Mouse (Mus musculus) limb, embryonic 10.5 days (tissue): ENCODE measurements at regions not wholly inside any gene's neighbourhood (a gene's known extent, or its start where the extent isn't known, plus 50 kb on each side); places are given as distances from the start of the nearest gene placed in this dataset.
A peak's percentile ranks its signal among the peaks of the same experiment; 100 is the strongest.

ENCODE experiments used
- DNase-seq: peaks from one replicate; pipeline ENCODE4 v3.0.0-alpha.2; 2017; ENCODE audit warnings: low spot score
- H3K27ac ChIP-seq: fragments of 300-500 bp; sonication (generic); 2 replicates; pipeline ENCODE4 v1.5.1; 2016; ENCODE audit warnings: mild to moderate bottlenecking
- H3K27me3 ChIP-seq: fragments of 300-500 bp; sonication (generic); 2 replicates; pipeline ENCODE4 v1.6.1; 2016; ENCODE audit warnings: low read depth, mild to moderate bottlenecking; ENCODE audit not compliant: poor library complexity, severe bottlenecking
- H3K36me3 ChIP-seq: fragments of 300-500 bp; sonication (generic); 2 replicates; pipeline ENCODE4 v1.6.1; 2016; ENCODE audit warnings: mild to moderate bottlenecking, moderate library complexity
- H3K4me1 ChIP-seq: fragments of 300-500 bp; sonication (generic); 2 replicates; pipeline ENCODE4 v1.6.1; 2016
- H3K4me3 ChIP-seq: fragments of 300-500 bp; sonication (generic); 2 replicates; pipeline ENCODE4 v1.5.1; 2016; ENCODE audit warnings: mild to moderate bottlenecking, moderate library complexity
- H3K9me3 ChIP-seq: fragments of 300-500 bp; sonication (generic); replicated peaks from 2 replicates; pipeline ENCODE4 v1.6.1; 2016; ENCODE audit warnings: mild to moderate bottlenecking
- WGBS: fragments of 180-500 bp; shearing (Covaris S2); methylation state at CpG from one replicate; pipeline ENCODE4 v1.1.7; 2016; 5-methylcytosine and 5-hydroxymethylcytosine counted together

DNA sequence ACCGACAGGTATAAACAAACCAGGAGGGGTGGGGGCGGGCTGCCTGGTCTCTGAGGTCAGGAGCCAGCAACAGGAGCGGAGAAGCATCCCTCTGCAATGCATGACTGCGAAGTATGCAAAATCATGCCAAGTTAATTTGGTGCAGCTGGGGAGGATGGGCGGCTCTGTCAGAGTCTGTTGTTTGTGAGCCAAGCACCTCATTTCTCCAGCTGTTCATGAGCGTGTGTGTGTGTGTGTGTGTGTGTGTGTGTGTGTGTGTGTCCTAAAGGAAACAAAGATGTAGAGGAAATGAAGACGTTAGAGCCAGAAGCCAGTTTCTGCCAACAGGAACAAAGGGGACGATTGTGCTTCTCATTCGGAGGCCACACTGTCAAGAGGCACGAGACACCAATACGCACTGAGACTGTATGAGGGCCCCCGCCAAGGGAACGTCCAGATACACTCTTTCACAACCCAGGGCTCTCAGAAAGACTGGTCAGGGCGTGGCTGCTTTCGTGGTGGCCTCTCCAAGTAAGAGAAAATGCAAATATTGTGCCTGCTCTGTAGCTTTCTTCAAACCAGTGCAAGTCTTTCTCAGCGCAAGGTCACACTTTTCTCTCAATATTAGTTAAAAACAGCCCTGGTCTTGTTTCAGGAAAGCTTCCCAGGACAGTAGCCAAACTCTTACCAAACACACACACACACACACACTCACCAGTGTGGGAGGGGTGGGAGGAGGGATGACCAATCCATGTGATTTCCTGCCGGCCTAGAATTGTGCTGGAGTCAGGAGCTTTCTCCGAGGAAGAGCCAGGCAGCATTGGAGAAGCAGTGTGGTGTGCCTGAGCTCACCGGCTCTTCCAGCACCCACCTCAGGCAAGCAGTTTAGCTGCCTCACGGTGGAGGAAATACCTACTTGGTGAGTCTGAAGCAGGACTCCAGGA lies 80.8 kb downstream of the Vcpkmt start:
- 31% methylated on average over 20 of the region's 20 CpGs for WGBS
- H3K27ac ChIP-seq = peak overlapping the region; percentile 89
- H3K4me1 ChIP-seq = peaks cover 27% of the 10 kb centered on the region
- H3K27me3 ChIP-seq = no peaks in the 10 kb centered on the region
- peak; percentile 77 for DNase-seq
- H3K4me3 ChIP-seq = peak overlapping the region; percentile 22
- H3K36me3 ChIP-seq = no peaks in the 10 kb centered on the region
- H3K9me3 ChIP-seq = no peaks in the 10 kb centered on the region

DNA sequence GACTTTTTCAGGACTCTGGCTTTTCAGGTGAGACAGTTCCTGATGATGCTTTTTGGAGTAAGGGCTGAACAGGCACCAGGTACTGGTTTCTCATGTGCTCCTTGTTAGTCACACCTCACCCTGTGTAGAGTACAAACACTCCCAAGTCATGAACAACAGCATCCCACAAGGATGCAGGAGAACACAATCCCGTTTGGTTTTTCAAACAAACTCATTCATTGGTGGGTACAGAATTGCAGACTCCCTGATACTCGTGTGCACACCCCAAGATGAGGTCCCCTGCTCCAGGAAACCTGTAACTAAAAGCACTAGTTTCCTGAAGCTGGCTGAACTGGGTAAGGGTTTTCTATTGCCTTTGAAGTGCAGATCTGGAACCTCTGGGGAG lies 81.5 kb downstream of the Vcpkmt start:
- no peak for DNase-seq
- H3K27ac ChIP-seq = peak overlapping the region; percentile 89
- H3K4me1 ChIP-seq = peaks cover 27% of the 10 kb centered on the region
- H3K4me3 ChIP-seq = no peak overlapping the region
- 38% methylated on average over 2 of the region's 2 CpGs for WGBS
- H3K9me3 ChIP-seq = no peaks in the 10 kb centered on the region
- no peaks in the 10 kb centered on the region for H3K27me3 ChIP-seq
- H3K36me3 ChIP-seq = no peaks in the 10 kb centered on the region

DNA sequence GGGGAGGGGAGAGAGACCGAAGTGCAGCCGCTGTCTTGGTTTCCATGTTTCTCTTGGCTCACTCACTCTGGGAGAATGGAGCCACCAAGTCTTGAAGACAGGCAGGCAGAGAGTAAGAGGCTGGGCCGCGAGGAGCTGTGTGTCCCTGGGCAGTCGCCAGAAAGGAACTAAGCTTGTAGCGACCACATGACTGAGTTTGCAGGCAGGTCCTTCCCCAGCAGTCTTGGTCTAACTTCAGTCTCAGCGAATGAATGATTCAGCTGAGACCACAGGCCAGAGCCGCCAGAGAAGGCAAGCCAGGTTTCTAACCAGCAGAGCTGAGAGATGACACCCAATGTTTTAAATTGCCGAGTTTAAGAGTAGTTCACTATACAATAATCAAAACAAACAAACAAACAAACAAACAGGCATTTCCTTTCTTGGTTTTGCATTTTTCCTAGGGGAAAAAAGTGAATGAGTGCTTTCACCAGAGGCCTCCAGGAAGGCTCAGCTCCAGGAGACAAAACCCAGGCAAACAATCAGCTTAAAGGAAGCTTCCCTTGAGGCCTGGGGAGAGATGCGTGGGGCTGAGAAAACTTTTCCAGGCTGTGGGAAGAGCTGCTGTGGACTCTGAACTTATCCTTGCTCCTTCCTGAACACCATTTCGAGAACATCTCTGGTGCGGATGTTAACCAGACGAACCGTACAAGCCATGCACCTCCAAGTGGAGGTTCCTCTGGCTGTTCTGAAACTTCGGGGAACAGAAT lies 82.1 kb downstream of the Vcpkmt start:
- H3K9me3 ChIP-seq = no peaks in the 10 kb centered on the region
- peak overlapping the region; percentile 89 for H3K27ac ChIP-seq
- H3K27me3 ChIP-seq = no peaks in the 10 kb centered on the region
- DNase-seq = no peak
- H3K4me1 ChIP-seq = peaks cover 27% of the 10 kb centered on the region
- 80% methylated on average over 15 of the region's 15 CpGs for WGBS
- H3K36me3 ChIP-seq = no peaks in the 10 kb centered on the region
- H3K4me3 ChIP-seq = no peak overlapping the region

DNA sequence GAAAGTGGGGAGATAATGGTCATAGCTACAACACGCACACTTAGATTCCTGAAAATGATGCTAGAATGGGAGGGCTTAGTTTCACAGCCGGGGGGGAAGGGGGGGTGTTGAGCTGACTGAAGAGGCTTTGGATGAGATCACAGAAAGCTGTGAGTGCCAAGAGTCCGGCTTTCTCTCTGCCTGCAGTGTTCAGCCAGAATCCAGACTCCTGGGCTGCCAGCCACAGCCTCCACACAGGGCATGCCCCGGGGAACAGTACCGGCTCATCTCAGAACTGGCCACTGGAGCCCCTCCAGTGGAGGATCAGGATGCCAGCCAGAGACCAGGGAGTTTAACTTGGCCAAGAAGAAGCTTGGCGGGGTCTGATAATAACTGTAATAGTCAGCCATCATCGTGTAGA lies 85.7 kb downstream of the Vcpkmt start:
- WGBS = 92% methylated on average over 7 of the region's 7 CpGs
- no peak overlapping the region for H3K27ac ChIP-seq
- H3K27me3 ChIP-seq = no peaks in the 10 kb centered on the region
- no peak overlapping the region for H3K4me3 ChIP-seq
- no peaks in the 10 kb centered on the region for H3K36me3 ChIP-seq
- H3K4me1 ChIP-seq = peaks cover 17% of the 10 kb centered on the region
- DNase-seq = no peak
- H3K9me3 ChIP-seq = no peaks in the 10 kb centered on the region

DNA sequence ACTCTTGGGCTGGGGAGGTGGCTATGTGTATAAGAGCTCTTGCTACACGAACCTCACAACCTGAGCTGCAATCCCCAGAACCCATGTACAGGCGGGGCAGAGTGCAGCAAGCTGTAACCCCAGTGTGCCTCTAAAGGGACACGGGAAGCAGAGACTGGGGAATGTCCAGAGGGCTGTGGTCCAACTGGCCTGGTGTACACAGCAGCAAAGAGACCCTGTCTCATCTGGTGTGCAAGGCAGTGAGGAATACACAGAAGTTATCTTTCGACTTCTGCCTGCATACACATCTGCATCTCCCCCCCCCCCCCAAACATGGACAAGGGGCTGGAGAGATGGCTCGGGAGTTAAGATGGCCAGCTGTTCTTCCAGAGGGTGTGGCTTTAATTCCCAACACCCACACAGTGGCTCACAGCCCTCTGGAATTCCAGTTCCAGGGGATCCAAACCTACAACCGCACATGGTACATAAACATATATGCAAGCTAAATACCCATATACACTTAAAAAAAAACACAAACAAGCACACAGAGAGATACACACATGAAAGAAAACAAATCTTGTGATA lies 86.4 kb downstream of the Vcpkmt start:
- DNase-seq = no peak
- no peaks in the 10 kb centered on the region for H3K36me3 ChIP-seq
- 77% methylated on average over 6 of the region's 6 CpGs for WGBS
- H3K4me1 ChIP-seq = peaks cover 10% of the 10 kb centered on the region
- no peak overlapping the region for H3K27ac ChIP-seq
- no peaks in the 10 kb centered on the region for H3K27me3 ChIP-seq
- no peak overlapping the region for H3K4me3 ChIP-seq
- H3K9me3 ChIP-seq = no peaks in the 10 kb centered on the region

DNA sequence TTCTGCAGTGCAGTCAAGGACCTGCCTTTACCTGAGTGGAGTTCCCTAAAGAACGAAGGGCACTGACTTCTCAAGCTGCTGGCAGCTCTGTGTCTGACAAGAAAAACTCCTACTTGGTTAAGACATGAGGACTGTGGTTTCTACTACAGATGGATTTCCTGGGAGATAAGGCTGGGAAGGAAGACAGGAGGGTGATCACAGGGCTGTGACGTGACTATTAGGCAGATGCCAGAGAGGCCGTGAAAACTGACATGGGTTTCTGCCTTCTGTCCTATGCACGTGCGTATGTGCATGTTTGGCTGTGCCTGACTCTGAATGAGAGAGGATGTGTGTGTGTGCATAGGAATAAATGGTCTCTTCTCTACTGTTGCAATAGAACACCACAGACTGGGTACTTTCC lies 87.1 kb downstream of the Vcpkmt start:
- Histone ChIP-seq H3K4me1 (peaks cover 4% of the 10 kb centered on the region; the same call in 1 of the 2 replicates), H3K27ac (no peak overlapping the region), H3K27me3 (no peaks in the 10 kb centered on the region), H3K9me3 (no peaks in the 10 kb centered on the region), H3K36me3 (no peaks in the 10 kb centered on the region), H3K4me3 (no peak overlapping the region)
- DNase-seq = no peak
- 84% methylated on average over 5 of the region's 5 CpGs for WGBS

DNA sequence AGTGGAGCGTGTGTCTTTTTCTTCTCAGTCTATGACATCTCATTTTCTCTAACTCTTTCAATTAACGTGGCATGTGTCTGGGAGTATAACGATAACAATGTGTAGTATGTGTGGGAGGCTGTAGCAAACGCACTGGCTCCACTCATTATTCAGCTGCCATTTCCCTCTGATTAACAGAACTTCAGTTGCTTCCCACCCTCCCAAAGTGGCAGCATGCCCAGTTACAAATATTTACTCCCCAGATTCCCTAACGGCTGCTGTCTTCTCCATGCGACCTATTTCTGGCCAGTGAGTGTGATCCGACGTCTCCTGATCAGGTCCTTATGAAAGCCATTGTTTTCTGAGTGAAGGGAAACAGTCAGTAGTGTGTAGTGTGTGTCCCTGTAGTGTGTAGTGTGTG lies 88.2 kb downstream of the Vcpkmt start:
- H3K27me3 ChIP-seq = no peaks in the 10 kb centered on the region
- H3K27ac ChIP-seq = no peak overlapping the region
- no peak overlapping the region for H3K4me3 ChIP-seq
- WGBS = 87% methylated on average over 8 of the region's 8 CpGs
- H3K36me3 ChIP-seq = no peaks in the 10 kb centered on the region
- DNase-seq = no peak
- H3K4me1 ChIP-seq = no peaks in the 10 kb centered on the region
- H3K9me3 ChIP-seq = no peaks in the 10 kb centered on the region

DNA sequence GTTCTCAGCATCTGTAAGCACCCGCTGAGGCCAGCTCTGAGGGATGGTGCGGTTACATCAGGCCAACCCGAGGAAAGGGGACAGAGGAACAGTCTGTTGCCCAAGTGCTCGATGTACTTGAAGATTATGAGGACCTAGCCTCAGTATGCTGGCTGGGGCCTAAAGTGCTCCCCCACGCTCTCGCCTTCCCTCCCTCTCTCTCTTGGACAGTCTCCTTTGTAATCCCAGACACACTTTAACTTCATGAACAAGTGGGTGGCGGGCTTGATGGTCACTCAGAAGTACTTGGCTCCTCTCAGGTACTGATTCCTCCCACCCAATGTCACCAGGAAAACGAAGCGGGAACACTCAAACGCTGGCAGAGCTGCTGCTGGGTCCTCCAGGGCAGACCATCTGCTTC lies 93.1 kb downstream of the Vcpkmt start:
- Histone ChIP-seq H3K4me3 (no peak overlapping the region), H3K9me3 (no peaks in the 10 kb centered on the region), H3K4me1 (peaks cover 8% of the 10 kb centered on the region), H3K27ac (no peak overlapping the region), H3K27me3 (no peaks in the 10 kb centered on the region), H3K36me3 (no peaks in the 10 kb centered on the region)
- 88% methylated on average over 10 of the region's 10 CpGs for WGBS
- DNase-seq = no peak

DNA sequence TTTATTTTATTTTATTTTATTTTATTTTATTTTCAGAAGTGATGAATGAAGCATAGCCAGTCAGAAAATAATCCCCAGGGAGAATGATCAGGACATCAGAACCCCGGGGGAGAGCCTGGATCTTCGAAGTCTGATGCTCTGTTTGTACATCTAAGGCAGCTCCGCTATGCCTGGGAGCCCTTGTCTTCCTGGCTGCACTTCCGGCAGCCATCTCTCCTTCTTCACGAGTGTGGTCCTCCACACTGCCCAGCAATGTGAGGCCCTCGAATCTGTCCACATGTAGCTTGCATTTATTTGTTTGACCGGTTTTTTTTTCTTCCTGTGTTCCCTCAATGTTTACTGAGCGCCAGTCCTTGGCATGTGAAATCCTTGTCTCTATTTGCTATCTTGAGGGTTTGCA lies 95.9 kb downstream of the Vcpkmt start:
- Histone ChIP-seq H3K27ac (no peak overlapping the region), H3K4me3 (no peak overlapping the region), H3K36me3 (no peaks in the 10 kb centered on the region), H3K27me3 (no peaks in the 10 kb centered on the region), H3K4me1 (peaks cover 8% of the 10 kb centered on the region), H3K9me3 (no peaks in the 10 kb centered on the region)
- DNase-seq = no peak
- WGBS = 86% methylated on average over 8 of the region's 8 CpGs

DNA sequence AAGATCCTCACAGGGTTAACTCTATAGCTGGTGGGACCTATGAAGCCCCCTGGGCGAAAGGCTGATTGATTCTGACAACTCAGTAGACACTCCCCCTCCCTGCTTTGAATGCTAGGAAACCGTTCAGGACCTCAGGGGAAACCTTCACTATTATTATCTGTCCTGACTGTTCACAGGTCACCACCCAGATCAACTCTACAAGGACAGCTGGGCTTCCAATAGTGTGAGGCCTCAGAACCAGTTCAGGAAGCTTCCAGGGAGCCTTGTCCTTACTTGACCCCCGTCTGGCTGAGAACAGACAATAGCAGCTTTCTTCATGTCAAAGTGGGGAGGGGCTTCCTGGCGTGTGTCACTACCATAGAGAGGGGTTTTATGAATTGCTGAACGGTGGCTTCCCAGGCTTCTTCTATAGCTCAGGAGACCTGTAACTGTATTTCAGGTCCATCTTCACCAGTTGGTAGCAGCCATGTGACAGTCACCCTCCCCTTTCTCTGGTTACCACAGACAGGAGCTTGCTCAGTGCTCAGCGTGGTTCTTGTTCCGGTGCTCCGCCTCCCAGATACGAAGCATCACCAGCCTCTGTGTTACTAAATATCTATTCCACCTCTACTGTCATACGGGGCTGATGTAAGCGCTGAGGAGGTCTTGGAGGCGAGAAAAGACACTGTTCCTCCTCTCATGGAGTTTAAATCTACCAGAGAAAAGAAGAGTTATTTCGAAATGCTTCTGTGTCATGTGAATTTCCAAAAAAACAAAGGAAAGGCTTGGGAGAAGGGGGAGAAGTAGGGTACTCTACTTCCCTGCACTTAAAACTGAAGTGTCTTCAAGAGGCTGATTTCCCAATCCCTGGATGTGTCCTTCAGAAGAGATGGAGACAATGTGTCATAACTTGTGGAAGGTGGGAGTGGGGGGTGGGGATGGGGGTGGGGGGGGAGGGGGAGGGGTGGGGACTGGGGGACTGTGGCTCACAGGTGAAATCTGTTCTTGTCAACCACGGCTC lies 96.9 kb downstream of the Vcpkmt start:
- DNase-seq = no peak
- no peaks in the 10 kb centered on the region for H3K36me3 ChIP-seq
- H3K9me3 ChIP-seq = no peaks in the 10 kb centered on the region
- peaks cover 13% of the 10 kb centered on the region for H3K4me1 ChIP-seq
- H3K27me3 ChIP-seq = no peaks in the 10 kb centered on the region
- 0 out of 2 replicates have a peak overlapping the region, but pooled peaks have one; percentile 26 for H3K27ac ChIP-seq
- 46% methylated on average over 14 of the region's 14 CpGs for WGBS
- peak overlapping the region; percentile 1; the same call in 1 of the 2 replicates for H3K4me3 ChIP-seq

DNA sequence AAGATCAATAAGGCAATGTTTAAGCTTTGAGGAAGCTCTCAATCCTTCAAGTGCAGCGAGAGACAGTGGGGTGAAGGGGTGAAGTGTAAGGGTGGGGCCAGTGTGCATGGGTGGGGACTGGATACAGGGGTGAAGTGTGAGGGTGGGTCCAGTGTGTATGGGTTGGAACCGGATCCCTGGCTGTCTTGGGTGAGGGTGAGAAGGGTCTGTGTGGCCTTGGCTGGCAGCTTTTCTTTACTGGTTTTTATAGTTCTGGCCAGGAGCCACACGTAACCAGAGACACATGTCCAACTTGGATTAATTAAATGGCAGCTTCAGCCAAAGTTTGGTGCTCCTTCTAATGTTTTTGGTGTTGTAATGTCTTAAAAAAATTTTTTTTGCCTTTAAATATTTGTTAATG lies 101.4 kb downstream of the Vcpkmt start:
- DNase-seq = no peak
- Histone ChIP-seq H3K9me3 (no peaks in the 10 kb centered on the region), H3K4me3 (no peak overlapping the region), H3K4me1 (peaks cover 23% of the 10 kb centered on the region), H3K27ac (peak overlapping the region; percentile 61; the same call in 1 of the 2 replicates), H3K36me3 (no peaks in the 10 kb centered on the region), H3K27me3 (no peaks in the 10 kb centered on the region)
- 69% methylated on average over 3 of the region's 3 CpGs for WGBS

DNA sequence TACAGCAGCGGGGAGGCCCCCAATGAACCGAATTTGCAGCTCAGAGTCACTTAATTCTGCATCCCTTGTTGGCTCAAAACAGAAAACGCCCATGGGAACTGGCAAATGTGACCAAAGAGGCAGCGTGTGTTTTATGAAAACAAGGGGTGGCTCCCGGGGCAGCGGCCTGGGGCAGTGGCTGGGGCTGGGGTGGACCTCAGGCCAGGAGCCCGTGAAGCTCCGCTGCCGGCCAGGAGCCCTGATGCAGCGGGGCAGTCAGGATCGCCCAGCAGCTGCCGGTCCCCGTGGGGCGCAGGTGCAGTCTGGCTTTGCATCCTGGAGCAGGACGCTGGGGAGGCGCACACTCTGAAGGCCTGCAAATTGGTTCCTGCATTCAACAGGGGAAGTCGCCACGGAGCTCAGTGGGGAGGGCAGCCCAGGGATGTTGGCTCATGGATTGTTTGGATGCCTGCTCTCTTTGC lies 104.4 kb upstream of the Gm9887 start:
- H3K27ac ChIP-seq = peak overlapping the region; percentile 76
- DNase-seq = peak; percentile 61

More for the DNA sequence above, 104.4 kb upstream of the Gm9887 start:
- Histone ChIP-seq H3K27me3 (no peaks in the 10 kb centered on the region), H3K4me3 (peak overlapping the region; percentile 30), H3K36me3 (no peaks in the 10 kb centered on the region), H3K9me3 (no peaks in the 10 kb centered on the region), H3K4me1 (peaks cover 46% of the 10 kb centered on the region)
- 10% methylated on average over 18 of the region's 18 CpGs for WGBS
